Mouse (Mus musculus): ENCODE measurements at regions not wholly inside any gene's neighbourhood (a gene's known extent, or its start where the extent isn't known, plus 50 kb on each side); places are given as distances from the start of the nearest gene placed in this dataset.
A peak's percentile ranks its signal among the peaks of the same experiment; 100 is the strongest.

GRCm38 (mm10) chr10:99639022-99639421, 120.4 kb downstream of the Csl start:
- DNase-seq (ENCODE audit: low read depth, low spot score), result no peak

- no peak for DNase-seq (ENCODE audit: low read depth, low spot score)
Measured at GRCm38 (mm10) chr10:99639469-99639868, 120.0 kb downstream of the Csl start.

- peak; percentile 71 for DNase-seq (ENCODE audit: low read depth, low spot score)
Measured at GRCm38 (mm10) chr10:99641784-99642183, 117.7 kb downstream of the Csl start.

- DNase-seq (ENCODE audit: low read depth, low spot score), result no peak
Measured at GRCm38 (mm10) chr10:99642201-99642827, 117.1 kb downstream of the Csl start.

GRCm38 (mm10) chr10:99644981-99645380, 114.5 kb downstream of the Csl start:
- peak; percentile 61 for DNase-seq (ENCODE audit: low read depth, low spot score)

GRCm38 (mm10) chr10:99652011-99652410, 107.4 kb downstream of the Csl start:
- no peak for DNase-seq (ENCODE audit: low read depth, low spot score)

GRCm38 (mm10) chr10:99654284-99654683, 105.2 kb downstream of the Csl start:
- DNase-seq (ENCODE audit: low read depth, low spot score), result no peak

GRCm38 (mm10) chr10:99676557-99677098, 82.8 kb downstream of the Csl start:
- DNase-seq (ENCODE audit: low read depth, low spot score), result no peak

GRCm38 (mm10) chr10:99678096-99678495, 81.4 kb downstream of the Csl start:
- no peak for DNase-seq (ENCODE audit: low read depth, low spot score)

- no peak for DNase-seq (ENCODE audit: low read depth, low spot score)
Measured at GRCm38 (mm10) chr10:99679813-99680212, 79.6 kb downstream of the Csl start.

- DNase-seq (ENCODE audit: low read depth, low spot score), result peak; percentile 80
Measured at GRCm38 (mm10) chr10:99681932-99682331, 77.5 kb downstream of the Csl start.

- no peak for DNase-seq (ENCODE audit: low read depth, low spot score)
Measured at GRCm38 (mm10) chr10:99682350-99682749, 77.1 kb downstream of the Csl start.

- DNase-seq (ENCODE audit: low read depth, low spot score), result no peak
Measured at GRCm38 (mm10) chr10:99683310-99683709, 76.1 kb downstream of the Csl start.

- DNase-seq (ENCODE audit: low read depth, low spot score), result no peak
Measured at GRCm38 (mm10) chr10:99685911-99686310, 73.5 kb downstream of the Csl start.

GRCm38 (mm10) chr10:99687011-99687410, 72.4 kb downstream of the Csl start:
- no peak for DNase-seq (ENCODE audit: low read depth, low spot score)

- DNase-seq (ENCODE audit: low read depth, low spot score), result no peak
Measured at GRCm38 (mm10) chr10:99697696-99698095, 61.8 kb downstream of the Csl start.

- no peak for DNase-seq (ENCODE audit: low read depth, low spot score)
Measured at GRCm38 (mm10) chr10:99699498-99699897, 60.0 kb downstream of the Csl start.

GRCm38 (mm10) chr10:99700052-99700777, 59.2 kb downstream of the Csl start:
- no peak for DNase-seq (ENCODE audit: low read depth, low spot score)
